ENCODE assay signal across 8 mouse cellular contexts in genomic region chr3:81932141-81933101, GRCm38 (mm10). TPM values are rescaled to one million over a fixed set of nuclear protein-coding genes. Genes with fewer than 3 reads are reported as not detected.
DNase-seq lines count a peak whose midpoint lies in the region; ATAC-seq and TF ChIP-seq lines count a peak whose summit lies in the region.

TSS of gene Ctso (plus strand) at chr3:81932601.

- TF ChIP-seq CTCF in gastrocnemius, adult 2 months (IDR thresholded peaks at IDR 0.05): peak; percentile 84

- peak; percentile 94 for ATAC-seq in common myeloid progenitor, adult 5-6 weeks (replicated peaks; ENCODE audit: low read depth, poor library complexity, severe bottlenecking)
- peak; percentile 93 for ATAC-seq in hindbrain, embryonic 16.5 days

- H3K27ac ChIP-seq in gastrocnemius, adult 2 months: peak within 1 kb of the TSS; percentile 99
- peak within 1 kb of the TSS; percentile 84 for H3K27ac ChIP-seq in hindbrain, embryonic 16.5 days (ENCODE audit: low read depth, low read length)

- H3K36me3 ChIP-seq in hindbrain, embryonic 16.5 days (ENCODE audit: control insufficient read depth, insufficient read depth, low read length): no peaks in the 10 kb centered on the region

- H3K9ac ChIP-seq in hindbrain, embryonic 16.5 days (ENCODE audit: low read depth, low read length): peak within 1 kb of the TSS; percentile 85

- 9% methylated on average over 27 of the region's 27 CpGs for WGBS in hindbrain, embryonic 16.5 days

- peak within 1 kb of the TSS; percentile 76 for H3K4me2 ChIP-seq in hindbrain, embryonic 16.5 days (ENCODE audit: low read length)

- peak within 1 kb of the TSS; percentile 86 for H3K4me3 ChIP-seq in gastrocnemius, adult 2 months
- H3K4me3 ChIP-seq in hindbrain, embryonic 16.5 days (ENCODE audit: low read length): peak within 1 kb of the TSS; percentile 83

- no peaks in the 10 kb centered on the region; the same call in 1 of the 2 replicates for H3K4me1 ChIP-seq in hindbrain, embryonic 16.5 days (ENCODE audit: control insufficient read depth, insufficient read depth, low read depth, low read length)

- DNase-seq in ZHBTc4 (ENCODE audit: low read depth, low spot score): peak; percentile 76
- DNase-seq in gastrocnemius, adult 2 months: peak; percentile 91
- peak; percentile 79 for DNase-seq in left cerebral cortex, adult 11 months (ENCODE audit: low spot score)
- peak; percentile 95 for DNase-seq in lung, postnatal 36 days
- peak; percentile 91 for DNase-seq in retina, embryonic 14.5 days (ENCODE audit: low spot score)
- peak; percentile 84 to 87 for DNase-seq in thymus, postnatal 36 days

- intact Hi-C loops in gastrocnemius, adult 2 months (cut with DNase I): no loop called here

- H3K27me3 ChIP-seq in hindbrain, embryonic 16.5 days (replicated peaks; ENCODE audit: control insufficient read depth, insufficient read depth, low read length): no peaks in the 10 kb centered on the region

- H3K9me3 ChIP-seq in hindbrain, embryonic 16.5 days (ENCODE audit: control insufficient read depth, low read length): no peaks in the 10 kb centered on the region

RNA-seq across cellular contexts. Expression of gene Ctso, which starts in this region (rescaled TPM):
- 15.5 and 15.6 TPM in 2 replicates for total RNA-seq in common myeloid progenitor, adult 5-6 weeks (2017)
- total RNA-seq in gastrocnemius, adult 2 months (2021): 1 to 10 TPM; 4.2 to 5.8 TPM
- polyA plus RNA-seq in hindbrain, embryonic 16.5 days (2015; fragmentation: Nextera tagmentation; extraction: Ambion mirVana): 11.9 and 13.6 TPM in 2 replicates

Comparison
In these comparisons a context has a peak if more than half of its experiments do, and no peak if none do; other contexts are left out.
1. Peak in every context shown above with its lines: DNase-seq, ATAC-seq, H3K4me3 ChIP-seq and H3K27ac ChIP-seq.